Mouse (Mus musculus): ENCODE results near the gene Cilp2. TPM values are rescaled to one million over a fixed set of nuclear protein-coding genes. Genes with fewer than 3 reads are reported as not detected.

Gene Cilp2
- polyA plus RNA-seq, 1 experiment from 2014 or later: 4.2 TPM

DNA sequence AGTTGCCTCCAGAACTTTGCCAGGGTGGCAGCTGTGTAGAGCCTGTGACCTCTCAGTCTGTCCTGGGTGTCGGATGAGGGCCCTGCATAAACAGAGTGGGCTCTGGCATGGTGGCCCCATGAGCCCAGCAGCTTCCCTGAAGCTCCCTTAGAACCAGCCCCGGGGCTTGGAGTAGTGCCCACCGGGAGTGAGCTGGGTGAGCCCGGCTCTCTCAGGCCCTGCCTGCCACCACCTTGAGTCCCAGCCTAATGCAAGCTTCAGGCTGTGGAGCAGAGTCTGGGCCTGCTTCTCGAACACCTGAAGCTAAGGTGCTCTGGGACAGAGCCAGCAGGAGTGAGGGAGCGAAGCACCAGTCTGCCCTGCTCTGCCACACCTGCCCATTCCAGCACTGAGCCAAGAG, 16.6 kb downstream of the Cilp2 start:
- Histone ChIP-seq H3K27me3 (ENCODE audit: control insufficient read depth, insufficient read depth, low read length) (no peaks in the 10 kb centered on the region), H3K4me3 (replicated peaks; ENCODE audit: low read length) (no peak overlapping the region), H3K4me1 (replicated peaks; ENCODE audit: control insufficient read depth, insufficient read depth, low read length) (no peaks in the 10 kb centered on the region), H3K9me3 (ENCODE audit: control insufficient read depth, low read length) (no peaks in the 10 kb centered on the region), H3K36me3 (replicated peaks; ENCODE audit: control insufficient read depth, insufficient read depth) (peaks cover 24% of the 10 kb centered on the region), H3K27ac (no peak overlapping the region), H3K4me2 (replicated peaks) (no peak overlapping the region), H3K9ac (no peak overlapping the region)
- no peak for DNase-seq (ENCODE audit: low spot score)
- WGBS: 97% methylated on average over 6 of the region's 6 CpGs
- no peak for ATAC-seq (ENCODE audit: low FRiP score)

DNA sequence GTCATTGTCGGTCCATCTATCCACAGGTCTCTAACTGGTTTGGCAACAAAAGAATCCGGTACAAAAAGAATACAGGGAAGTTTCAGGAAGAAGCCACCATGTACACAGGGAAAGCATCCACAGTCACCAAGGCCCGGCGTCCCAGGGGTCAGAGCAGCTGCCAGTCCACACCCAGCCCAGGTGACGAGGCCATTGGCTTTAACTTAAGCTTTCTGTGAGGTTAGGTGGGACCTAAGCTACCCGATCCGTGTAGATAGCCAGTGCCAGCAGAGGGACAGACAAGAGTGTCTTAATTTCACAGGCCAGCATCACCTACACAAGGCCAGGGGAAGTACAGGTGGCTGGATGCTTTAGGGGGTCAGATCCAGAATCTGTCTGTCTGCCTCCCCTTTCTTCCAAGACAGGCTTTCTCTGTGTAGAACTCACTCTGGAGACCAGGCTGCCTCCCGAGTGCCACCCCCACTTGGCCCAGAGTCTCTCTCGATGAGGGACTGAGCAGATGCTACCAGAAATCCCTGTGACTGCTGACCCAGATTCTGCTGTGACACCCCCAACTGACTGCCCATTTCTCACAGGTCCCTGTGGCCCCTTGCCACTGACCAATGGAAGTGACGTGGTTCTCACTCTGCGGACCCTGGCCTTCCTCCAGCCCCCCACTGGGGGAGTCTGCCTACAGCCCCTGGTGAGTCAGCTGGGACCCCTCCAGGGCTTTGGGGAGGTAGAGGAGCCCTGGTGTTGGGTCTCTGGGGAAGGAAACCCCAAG, 17.3 kb downstream of the Cilp2 start:
- WGBS: 85% methylated on average over 11 of the region's 11 CpGs
- H3K27ac ChIP-seq: no peak overlapping the region
- no peak for DNase-seq (ENCODE audit: low spot score)
- H3K9ac ChIP-seq: no peak overlapping the region
- H3K4me3 ChIP-seq (replicated peaks; ENCODE audit: low read length): no peak overlapping the region
- no peaks in the 10 kb centered on the region for H3K4me1 ChIP-seq (replicated peaks; ENCODE audit: control insufficient read depth, insufficient read depth, low read length)
- H3K4me2 ChIP-seq (replicated peaks): no peak overlapping the region
- no peaks in the 10 kb centered on the region for H3K27me3 ChIP-seq (ENCODE audit: control insufficient read depth, insufficient read depth, low read length)
- no peak for ATAC-seq (ENCODE audit: low FRiP score)
- peaks cover 24% of the 10 kb centered on the region for H3K36me3 ChIP-seq (replicated peaks; ENCODE audit: control insufficient read depth, insufficient read depth)
- no peaks in the 10 kb centered on the region for H3K9me3 ChIP-seq (ENCODE audit: control insufficient read depth, low read length)

DNA sequence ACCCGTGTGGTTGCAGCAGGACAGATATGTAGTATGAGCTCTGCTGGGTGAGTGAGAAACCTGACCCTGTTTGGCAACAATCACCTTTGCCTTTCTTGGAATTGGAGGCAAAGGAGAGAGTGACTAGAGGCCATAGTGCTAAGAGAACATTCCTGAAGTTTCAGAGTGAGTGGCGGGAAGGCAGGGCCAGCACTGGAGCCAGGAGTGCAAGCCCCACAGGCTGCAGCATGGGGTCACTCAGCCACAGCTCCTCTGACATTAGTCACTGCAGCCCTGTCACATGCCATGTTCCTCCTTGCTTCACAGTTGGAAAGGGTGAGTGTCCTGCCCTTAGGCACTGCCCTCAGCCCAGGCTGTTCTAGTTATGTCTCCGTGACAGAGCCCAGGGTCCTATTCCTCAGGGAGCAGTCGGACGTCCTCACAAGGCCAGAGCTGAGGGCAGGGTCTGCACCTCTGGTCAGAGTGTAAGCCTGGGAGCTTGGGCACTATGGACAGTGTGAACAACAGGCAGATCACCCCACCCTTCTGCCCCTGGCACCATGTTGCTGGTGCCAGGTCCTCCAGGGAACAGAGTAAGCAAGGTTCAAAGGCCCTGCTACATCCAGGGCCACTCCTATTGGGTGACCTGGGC, 19.7 kb downstream of the Cilp2 start:
- Histone ChIP-seq H3K27me3 (ENCODE audit: control insufficient read depth, insufficient read depth, low read length) (no peaks in the 10 kb centered on the region), H3K27ac (no peak overlapping the region), H3K36me3 (replicated peaks; ENCODE audit: control insufficient read depth, insufficient read depth) (peaks cover 26% of the 10 kb centered on the region), H3K9ac (no peak overlapping the region), H3K4me2 (replicated peaks) (no peak overlapping the region), H3K9me3 (ENCODE audit: control insufficient read depth, low read length) (no peaks in the 10 kb centered on the region), H3K4me1 (replicated peaks; ENCODE audit: control insufficient read depth, insufficient read depth, low read length) (no peaks in the 10 kb centered on the region), H3K4me3 (replicated peaks; ENCODE audit: low read length) (no peak overlapping the region)
- ATAC-seq (ENCODE audit: low FRiP score) (no peak), DNase-seq (ENCODE audit: low spot score) (no peak)
- WGBS: 81% methylated on average over 5 of the region's 5 CpGs

DNA sequence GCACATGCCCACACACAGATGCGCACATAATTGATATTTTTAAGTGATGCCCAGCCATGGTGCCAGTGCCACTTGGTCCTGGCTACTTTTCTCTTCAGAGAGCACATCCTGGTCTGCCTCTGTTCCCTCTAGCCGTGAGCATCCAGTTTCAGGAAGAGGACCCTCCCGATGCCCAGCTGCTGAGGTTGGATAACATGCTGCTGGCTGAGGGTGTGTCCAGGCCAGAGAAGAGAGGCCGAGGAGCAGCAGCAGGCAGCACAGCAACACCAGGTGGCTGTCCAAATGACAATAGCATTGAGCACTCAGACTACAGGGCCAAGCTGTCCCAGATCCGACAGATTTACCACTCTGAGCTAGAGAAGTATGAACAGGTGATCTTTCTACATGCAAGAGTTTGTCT, 23.3 kb downstream of the Cilp2 start:
- no peak for ATAC-seq (ENCODE audit: low FRiP score)
- Histone ChIP-seq H3K4me1 (replicated peaks; ENCODE audit: control insufficient read depth, insufficient read depth, low read length) (no peaks in the 10 kb centered on the region), H3K27me3 (ENCODE audit: control insufficient read depth, insufficient read depth, low read length) (no peaks in the 10 kb centered on the region), H3K4me2 (replicated peaks) (no peak overlapping the region), H3K9ac (no peak overlapping the region), H3K27ac (no peak overlapping the region), H3K9me3 (ENCODE audit: control insufficient read depth, low read length) (no peaks in the 10 kb centered on the region), H3K4me3 (replicated peaks; ENCODE audit: low read length) (no peak overlapping the region), H3K36me3 (replicated peaks; ENCODE audit: control insufficient read depth, insufficient read depth) (peaks cover 29% of the 10 kb centered on the region; the same call in 1 of the 2 replicates)
- DNase-seq (ENCODE audit: low spot score): no peak
- 79% methylated on average over 5 of the region's 5 CpGs for WGBS

DNA sequence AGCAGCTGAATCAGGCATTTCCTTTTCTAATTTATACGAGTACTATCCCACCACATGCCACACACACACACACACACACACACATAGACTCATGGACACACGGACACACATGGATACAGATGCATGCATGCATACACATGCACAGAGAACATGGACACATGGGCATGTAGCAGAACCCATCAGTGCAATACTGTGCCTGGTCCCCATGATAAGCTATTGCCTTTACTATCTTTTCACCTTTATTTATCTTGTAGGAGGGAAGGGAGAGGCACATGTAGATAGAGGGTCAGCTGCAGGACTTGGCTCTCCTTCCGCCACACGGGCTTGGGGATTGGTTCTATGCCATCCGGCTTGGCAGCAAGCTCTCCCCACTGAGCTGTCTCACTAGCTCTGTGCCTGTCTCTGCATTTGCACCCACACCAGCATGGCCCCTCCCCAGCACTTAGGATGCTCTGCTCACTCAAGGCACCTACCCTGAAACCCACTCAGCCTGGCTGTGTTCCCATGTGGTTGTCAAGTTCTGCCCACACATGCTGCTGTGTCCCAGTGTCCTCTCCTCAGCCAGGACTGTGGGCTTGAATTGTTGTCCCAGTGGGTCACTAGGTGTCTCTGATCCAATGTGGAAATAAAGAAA, 24.0 kb downstream of the Cilp2 start:
- H3K36me3 ChIP-seq (replicated peaks; ENCODE audit: control insufficient read depth, insufficient read depth): peaks cover 33% of the 10 kb centered on the region; the same call in 1 of the 2 replicates
- no peak overlapping the region for H3K4me3 ChIP-seq (replicated peaks; ENCODE audit: low read length)
- 91% methylated on average over 5 of the region's 5 CpGs for WGBS
- H3K4me1 ChIP-seq (replicated peaks; ENCODE audit: control insufficient read depth, insufficient read depth, low read length): no peaks in the 10 kb centered on the region
- ATAC-seq (ENCODE audit: low FRiP score) (no peak), DNase-seq (ENCODE audit: low spot score) (no peak)
- H3K27me3 ChIP-seq (ENCODE audit: control insufficient read depth, insufficient read depth, low read length): no peaks in the 10 kb centered on the region
- no peak overlapping the region for H3K4me2 ChIP-seq (replicated peaks)
- H3K27ac ChIP-seq: no peak overlapping the region
- H3K9me3 ChIP-seq (ENCODE audit: control insufficient read depth, low read length): no peaks in the 10 kb centered on the region
- no peak overlapping the region for H3K9ac ChIP-seq

DNA sequence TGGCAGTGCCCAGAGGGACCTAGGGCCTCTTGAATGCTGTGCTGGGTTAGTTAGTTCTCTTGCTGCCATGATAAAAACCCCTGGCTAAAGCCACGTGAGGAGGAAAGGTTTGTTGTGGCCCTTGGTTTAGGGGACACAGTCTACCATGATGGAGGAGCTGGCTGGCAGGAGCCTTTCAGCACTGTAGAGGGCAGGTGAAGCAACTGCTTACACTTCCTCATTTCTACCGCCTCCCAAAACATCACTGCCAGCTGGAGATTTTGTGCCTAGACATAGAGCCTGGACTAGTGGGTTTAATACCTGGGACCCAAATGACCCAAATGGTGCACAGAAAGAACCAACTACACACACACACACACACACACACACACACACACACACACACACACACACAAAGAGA, 26.2 kb downstream of the Cilp2 start:
- peaks cover 33% of the 10 kb centered on the region; the same call in 1 of the 2 replicates for H3K36me3 ChIP-seq (replicated peaks; ENCODE audit: control insufficient read depth, insufficient read depth)
- no peak for DNase-seq (ENCODE audit: low spot score)
- H3K4me1 ChIP-seq (replicated peaks; ENCODE audit: control insufficient read depth, insufficient read depth, low read length): no peaks in the 10 kb centered on the region
- WGBS: 74% methylated on average over 2 of the region's 2 CpGs
- no peak overlapping the region for H3K4me3 ChIP-seq (replicated peaks; ENCODE audit: low read length)
- H3K4me2 ChIP-seq (replicated peaks): no peak overlapping the region
- no peak overlapping the region for H3K27ac ChIP-seq
- no peaks in the 10 kb centered on the region for H3K27me3 ChIP-seq (ENCODE audit: control insufficient read depth, insufficient read depth, low read length)
- H3K9ac ChIP-seq: no peak overlapping the region
- no peaks in the 10 kb centered on the region for H3K9me3 ChIP-seq (ENCODE audit: control insufficient read depth, low read length)
- no peak for ATAC-seq (ENCODE audit: low FRiP score)

DNA sequence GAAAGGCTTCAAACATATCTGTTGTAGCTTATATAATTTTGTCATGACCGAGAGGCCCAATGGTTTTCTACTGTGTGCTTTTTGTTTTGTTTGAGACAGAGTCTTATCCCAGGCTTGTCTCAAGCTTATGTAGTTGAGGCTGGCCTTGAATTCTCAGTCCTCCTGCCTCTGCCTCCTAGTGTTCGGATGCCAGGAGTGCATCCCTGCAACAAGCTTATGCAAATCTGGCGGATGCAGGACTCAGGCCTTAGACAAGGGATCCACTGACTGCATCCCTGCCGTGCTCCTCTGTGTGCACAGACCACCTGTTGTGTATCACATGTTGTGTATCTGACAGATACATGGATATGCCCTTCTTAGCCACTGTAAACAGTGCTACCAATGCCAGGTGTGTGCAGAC, 26.7 kb downstream of the Cilp2 start:
- DNase-seq (ENCODE audit: low spot score) (no peak), ATAC-seq (ENCODE audit: low FRiP score) (no peak)
- Histone ChIP-seq H3K9ac (no peak overlapping the region), H3K36me3 (replicated peaks; ENCODE audit: control insufficient read depth, insufficient read depth) (peaks cover 33% of the 10 kb centered on the region; the same call in 1 of the 2 replicates), H3K27ac (no peak overlapping the region), H3K9me3 (ENCODE audit: control insufficient read depth, low read length) (no peaks in the 10 kb centered on the region), H3K4me2 (replicated peaks) (no peak overlapping the region), H3K4me1 (replicated peaks; ENCODE audit: control insufficient read depth, insufficient read depth, low read length) (no peaks in the 10 kb centered on the region), H3K27me3 (ENCODE audit: control insufficient read depth, insufficient read depth, low read length) (no peaks in the 10 kb centered on the region), H3K4me3 (replicated peaks; ENCODE audit: low read length) (no peak overlapping the region)
- 58% methylated on average over 4 of the region's 4 CpGs for WGBS

DNA sequence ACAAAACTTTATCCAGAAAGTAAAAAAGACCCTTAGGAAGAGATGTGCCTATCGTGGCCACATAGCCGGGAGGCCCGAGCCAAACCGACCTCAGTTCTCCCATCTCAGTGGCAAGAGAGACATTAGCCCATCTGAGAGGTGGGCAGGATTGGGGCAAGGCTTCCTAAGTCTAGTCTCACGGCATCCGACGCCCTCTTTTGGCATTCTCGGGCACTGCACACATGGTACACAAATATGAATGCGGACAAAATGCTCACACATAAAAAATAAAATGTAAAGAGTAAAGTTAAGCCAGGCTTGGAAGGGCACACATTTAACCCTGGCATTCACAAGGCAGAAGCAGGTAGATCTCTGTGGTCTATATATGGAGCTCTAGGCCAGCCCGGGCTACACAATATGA, 33.6 kb downstream of the Cilp2 start:
- H3K4me2 ChIP-seq (replicated peaks): no peak overlapping the region
- no peak overlapping the region for H3K27ac ChIP-seq
- no peaks in the 10 kb centered on the region for H3K9me3 ChIP-seq (ENCODE audit: control insufficient read depth, low read length)
- DNase-seq (ENCODE audit: low spot score) (no peak), ATAC-seq (ENCODE audit: low FRiP score) (no peak)
- H3K4me3 ChIP-seq (replicated peaks; ENCODE audit: low read length): no peak overlapping the region
- WGBS: 94% methylated on average over 10 of the region's 10 CpGs
- 0 out of 2 replicates have a peak, but pooled peaks cover under 1% of the 10 kb centered on the region for H3K36me3 ChIP-seq (replicated peaks; ENCODE audit: control insufficient read depth, insufficient read depth)
- H3K9ac ChIP-seq: no peak overlapping the region
- no peaks in the 10 kb centered on the region for H3K4me1 ChIP-seq (replicated peaks; ENCODE audit: control insufficient read depth, insufficient read depth, low read length)
- no peaks in the 10 kb centered on the region for H3K27me3 ChIP-seq (ENCODE audit: control insufficient read depth, insufficient read depth, low read length)

DNA sequence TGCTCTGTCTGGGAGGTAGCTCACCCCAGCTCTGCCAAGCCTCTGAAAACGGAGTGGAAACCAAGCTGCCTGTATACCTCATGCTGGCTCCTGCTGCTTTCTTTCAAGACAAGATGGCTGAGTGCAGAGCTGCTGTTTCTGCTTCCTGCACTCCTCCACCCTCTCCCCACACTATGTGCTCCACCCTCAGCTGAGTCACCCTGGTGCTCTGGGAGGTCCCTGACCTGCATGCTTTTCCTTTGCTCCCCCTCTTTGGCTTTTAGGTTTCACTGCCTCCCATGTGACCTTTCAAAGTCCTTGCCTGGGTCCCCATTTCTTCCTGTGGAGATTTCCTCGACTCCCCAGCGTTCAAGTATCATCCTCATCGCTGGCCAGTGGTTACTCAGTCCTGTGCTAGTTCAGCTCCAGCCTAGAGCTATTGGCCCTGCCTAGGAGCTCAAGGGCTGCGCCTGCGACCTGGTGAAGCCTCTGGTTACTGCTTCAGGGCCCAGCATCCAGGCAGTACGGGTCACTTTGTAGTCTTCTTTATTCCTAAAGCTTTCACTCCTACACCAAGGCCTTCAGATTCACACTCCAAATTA, 36.5 kb downstream of the Cilp2 start:
- Histone ChIP-seq H3K27ac (no peak overlapping the region), H3K27me3 (ENCODE audit: control insufficient read depth, insufficient read depth, low read length) (no peaks in the 10 kb centered on the region), H3K4me3 (replicated peaks; ENCODE audit: low read length) (no peak overlapping the region), H3K36me3 (replicated peaks; ENCODE audit: control insufficient read depth, insufficient read depth) (no peaks in the 10 kb centered on the region), H3K4me2 (replicated peaks) (no peak overlapping the region), H3K4me1 (replicated peaks; ENCODE audit: control insufficient read depth, insufficient read depth, low read length) (no peaks in the 10 kb centered on the region), H3K9ac (no peak overlapping the region), H3K9me3 (ENCODE audit: control insufficient read depth, low read length) (no peaks in the 10 kb centered on the region)
- 88% methylated on average over 7 of the region's 7 CpGs for WGBS
- DNase-seq (ENCODE audit: low spot score) (no peak), ATAC-seq (ENCODE audit: low FRiP score) (no peak)
